Mouse (Mus musculus) myocyte (in vitro differentiated cells): ENCODE measurements around the gene Aldh1l1. TPM values are rescaled to one million over a fixed set of nuclear protein-coding genes. Genes with fewer than 3 reads are reported as not detected.

Source experiments
- H3K27me3 ChIP-seq: one replicate; pipeline ENCODE4 v1.6.1; 2011; ENCODE audit not compliant: control insufficient read depth, insufficient read depth, insufficient read length
- H3K36me3 ChIP-seq: one replicate; pipeline ENCODE4 v1.6.1; 2011; ENCODE audit not compliant: control insufficient read depth, insufficient read depth
- H3K4me2 ChIP-seq: one replicate; pipeline ENCODE4 v1.6.1; 2011; ENCODE audit warnings: low read depth, control low read depth
- H3K4me3 ChIP-seq: one replicate; pipeline ENCODE4 v1.5.1; 2011; ENCODE audit warnings: mild to moderate bottlenecking, control low read depth, moderate library complexity
- H3K79me2 ChIP-seq: one replicate; pipeline ENCODE4 v1.6.1; 2011; ENCODE audit not compliant: control insufficient read depth, insufficient read depth
- H3ac ChIP-seq: one replicate; pipeline ENCODE4 v1.6.1; 2011; ENCODE audit not compliant: control insufficient read depth, insufficient read length
- CEBPB ChIP-seq: IDR thresholded peaks from 2 replicates; pipeline ENCODE4 v1.6.1; 2011; ENCODE audit warnings: mild to moderate bottlenecking, moderate library complexity; ENCODE audit not compliant: poor library complexity, insufficient read depth, severe bottlenecking
- E2F4 ChIP-seq: IDR thresholded peaks from one replicate; pipeline ENCODE4 v1.6.1; 2011; ENCODE audit warnings: mild to moderate bottlenecking, control low read depth, moderate library complexity; ENCODE audit not compliant: insufficient read depth
- MAX ChIP-seq: IDR thresholded peaks from one replicate; pipeline ENCODE4 v1.6.1; 2011; ENCODE audit warnings: low read depth, mild to moderate bottlenecking, control low read depth
- MYOD1 ChIP-seq, 3 experiments: IDR thresholded peaks; one replicate each; pipeline ENCODE4 v1.6.1; 2011; ENCODE audit warnings: control low read depth in 2 of 3, low read depth in 2 of 3, mild to moderate bottlenecking in 2 of 3, moderate library complexity in 1 of 3; ENCODE audit not compliant: insufficient read length in 2 of 3, control insufficient read depth in 1 of 3
- MYOG ChIP-seq, 3 experiments: IDR thresholded peaks; one replicate each; pipeline ENCODE4 v1.6.1; 2011; ENCODE audit warnings: control low read depth in 2 of 3, low read depth in 2 of 3, mild to moderate bottlenecking in 2 of 3; ENCODE audit not compliant: insufficient read length in 2 of 3, control insufficient read depth in 1 of 3, insufficient read depth in 1 of 3
- POLR2A ChIP-seq: IDR thresholded peaks from one replicate; pipeline ENCODE4 v1.6.1; 2011; ENCODE audit warnings: low read depth, mild to moderate bottlenecking, control low read depth, moderate library complexity; ENCODE audit not compliant: insufficient read length
- POLR2AphosphoS2 ChIP-seq: IDR thresholded peaks from one replicate; pipeline ENCODE4 v1.6.1; 2011; ENCODE audit warnings: low read depth, control low read depth; ENCODE audit not compliant: insufficient read length
- REST ChIP-seq: IDR thresholded peaks from one replicate; pipeline ENCODE4 v1.6.1; 2011; ENCODE audit warnings: mild to moderate bottlenecking, control low read depth, moderate library complexity; ENCODE audit not compliant: insufficient read depth, insufficient read length
- SRF ChIP-seq: IDR thresholded peaks from one replicate; pipeline ENCODE4 v1.6.1; 2011; ENCODE audit warnings: low read depth; ENCODE audit not compliant: control insufficient read depth, insufficient read length
- TCF12 ChIP-seq: IDR thresholded peaks from one replicate; pipeline ENCODE4 v1.6.1; 2011; ENCODE audit warnings: mild to moderate bottlenecking, control low read depth; ENCODE audit not compliant: poor library complexity, insufficient read depth, severe bottlenecking
- TCF3 ChIP-seq: IDR thresholded peaks from one replicate; pipeline ENCODE4 v1.6.1; 2011; ENCODE audit warnings: low read depth, control low read depth; ENCODE audit not compliant: insufficient read length
- USF1 ChIP-seq: IDR thresholded peaks from one replicate; pipeline ENCODE4 v1.6.1; 2011; ENCODE audit warnings: low read depth, mild to moderate bottlenecking, control low read depth, moderate library complexity
- polyA plus RNA-seq: library from polyadenylated mRNA; unstranded; fragments of >200 nt; fragmentation: generic; extraction: Trizol; gene quantifications from one replicate; pipeline ENCODE4 v1.2.1, GENCODE M21; 2012; ENCODE audit warnings: missing spikeins

The Aldh1l1 gene
- polyA plus RNA-seq, 1 experiment, result 1.1 TPM

DNA sequence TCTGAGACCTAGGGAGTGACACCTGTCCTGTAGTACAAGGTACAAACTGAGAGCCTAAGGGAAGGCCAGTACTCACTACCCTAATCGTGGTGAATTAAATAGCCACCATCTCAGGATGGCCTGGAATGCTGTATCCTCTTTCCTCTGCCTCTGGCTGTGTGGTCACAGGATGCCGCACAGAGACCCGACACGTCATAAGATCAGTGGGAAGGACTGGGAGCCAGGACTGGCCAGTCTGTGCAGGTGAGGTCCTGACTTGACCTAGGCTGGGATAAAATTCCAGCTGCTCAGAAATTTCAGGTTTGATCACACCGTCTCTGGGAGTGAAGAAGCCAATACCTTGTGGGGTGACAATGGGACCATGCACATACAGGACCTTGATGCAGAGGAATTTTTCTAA is 34.7 kb upstream of the Aldh1l1 start:
- Histone ChIP-seq H3K4me3 (no peak overlapping the region), H3K36me3 (no peaks in the 10 kb centered on the region), H3K79me2 (no peaks in the 10 kb centered on the region), H3K4me2 (no peak overlapping the region), H3ac (no peak overlapping the region), H3K27me3 (peaks cover 10% of the 10 kb centered on the region)
- TF ChIP-seq REST (no peak), TCF12 (no peak), POLR2AphosphoS2 (no peak), MAX (no peak), MYOD1 (IDR thresholded peaks at IDR 0.05; ENCODE audit: control insufficient read depth in 1 of 3, insufficient read length in 2 of 3, low read depth in 2 of 3) (no peak), SRF (no peak), TCF3 (no peak), CEBPB (no peak), POLR2A (no peak), E2F4 (no peak), MYOG (IDR thresholded peaks at IDR 0.05; ENCODE audit: control insufficient read depth in 1 of 3, insufficient read depth in 1 of 3, insufficient read length in 2 of 3, low read depth in 2 of 3) (no peak), USF1 (no peak)

DNA sequence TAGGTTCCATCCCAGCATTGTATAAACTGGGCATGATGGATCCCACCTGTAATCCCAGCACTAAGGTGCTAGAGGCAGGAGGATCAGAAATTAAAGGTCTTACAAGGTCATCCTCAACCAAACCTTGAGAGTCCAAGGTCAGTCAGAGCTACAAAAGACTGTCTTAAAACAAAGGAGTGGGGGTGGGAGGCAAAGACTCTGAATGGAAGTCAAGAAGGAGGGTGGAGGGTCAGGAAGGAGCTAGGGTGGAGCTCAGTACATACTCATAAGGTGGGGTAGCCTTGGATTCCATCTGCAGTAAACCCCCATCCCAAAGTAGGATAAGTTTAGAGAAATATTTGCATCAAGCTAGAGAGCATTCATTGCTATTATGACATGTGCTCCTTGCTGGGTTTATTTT is 33.6 kb upstream of the Aldh1l1 start:
- Histone ChIP-seq H3K27me3 (peaks cover 13% of the 10 kb centered on the region), H3K36me3 (no peaks in the 10 kb centered on the region), H3K79me2 (no peaks in the 10 kb centered on the region), H3K4me3 (no peak overlapping the region), H3ac (no peak overlapping the region), H3K4me2 (no peak overlapping the region)
- no peak for TF ChIP-seq REST

DNA sequence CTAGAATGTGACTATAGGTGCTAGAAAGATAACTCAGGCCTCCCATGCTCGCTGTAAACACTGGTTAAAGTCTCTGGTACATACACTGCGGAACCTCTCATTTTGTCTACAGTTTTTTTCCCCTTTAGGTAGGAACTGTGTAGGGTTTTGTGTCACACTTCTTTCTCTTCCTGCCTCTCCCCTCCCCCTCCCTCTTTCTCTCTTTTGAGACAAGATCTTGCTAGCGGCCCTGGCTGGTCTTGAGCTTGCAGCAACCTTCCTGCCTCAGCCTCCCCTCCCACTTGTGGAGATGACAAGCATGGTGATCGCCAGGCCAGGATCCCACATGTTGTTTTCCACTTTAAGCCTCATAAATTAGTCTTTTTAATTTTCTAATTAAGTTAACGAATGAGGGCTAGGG is 32.5 kb upstream of the Aldh1l1 start:
- H3K4me2 ChIP-seq, result no peak overlapping the region
- no peak for TF ChIP-seq POLR2AphosphoS2
- TF ChIP-seq MAX, result no peak
- TF ChIP-seq MYOG (IDR thresholded peaks at IDR 0.05; ENCODE audit: control insufficient read depth in 1 of 3, insufficient read depth in 1 of 3, insufficient read length in 2 of 3, low read depth in 2 of 3), result no peak
- no peak for TF ChIP-seq USF1
- TF ChIP-seq TCF3, result no peak
- TF ChIP-seq REST, result no peak
- no peak for TF ChIP-seq SRF
- no peak for TF ChIP-seq POLR2A
- TF ChIP-seq E2F4, result no peak
- no peaks in the 10 kb centered on the region for H3K36me3 ChIP-seq
- H3K27me3 ChIP-seq, result peaks cover 13% of the 10 kb centered on the region
- H3K4me3 ChIP-seq, result no peak overlapping the region
- no peaks in the 10 kb centered on the region for H3K79me2 ChIP-seq
- H3ac ChIP-seq, result no peak overlapping the region

DNA sequence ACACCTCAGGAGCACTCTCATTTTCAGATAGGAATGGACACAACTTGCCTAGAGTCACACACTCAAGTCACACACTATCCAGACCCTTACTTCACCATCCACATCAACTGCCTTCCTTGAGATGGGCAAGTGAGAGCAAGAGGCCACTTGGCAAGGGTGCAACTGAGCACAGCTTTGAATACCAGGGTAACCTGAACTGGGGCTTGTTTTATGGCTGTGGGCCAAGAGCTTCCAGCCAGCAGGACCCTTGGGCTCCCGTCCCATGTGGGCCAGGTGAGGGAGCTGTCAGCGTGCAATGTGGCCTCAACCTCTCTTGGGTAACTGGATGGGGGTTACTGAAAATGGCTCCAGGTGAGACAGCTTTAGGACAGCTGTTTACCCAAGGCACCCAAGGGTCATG is 28.8 kb upstream of the Aldh1l1 start:
- H3K4me2 ChIP-seq, result no peak overlapping the region
- H3ac ChIP-seq, result no peak overlapping the region
- peaks cover 22% of the 10 kb centered on the region for H3K27me3 ChIP-seq
- no peaks in the 10 kb centered on the region for H3K36me3 ChIP-seq
- H3K79me2 ChIP-seq, result no peaks in the 10 kb centered on the region
- H3K4me3 ChIP-seq, result no peak overlapping the region
- TF ChIP-seq SRF, result no peak
- no peak for TF ChIP-seq CEBPB
- TF ChIP-seq REST, result no peak
- no peak for TF ChIP-seq USF1
- TF ChIP-seq POLR2AphosphoS2, result no peak
- TF ChIP-seq POLR2A, result no peak

DNA sequence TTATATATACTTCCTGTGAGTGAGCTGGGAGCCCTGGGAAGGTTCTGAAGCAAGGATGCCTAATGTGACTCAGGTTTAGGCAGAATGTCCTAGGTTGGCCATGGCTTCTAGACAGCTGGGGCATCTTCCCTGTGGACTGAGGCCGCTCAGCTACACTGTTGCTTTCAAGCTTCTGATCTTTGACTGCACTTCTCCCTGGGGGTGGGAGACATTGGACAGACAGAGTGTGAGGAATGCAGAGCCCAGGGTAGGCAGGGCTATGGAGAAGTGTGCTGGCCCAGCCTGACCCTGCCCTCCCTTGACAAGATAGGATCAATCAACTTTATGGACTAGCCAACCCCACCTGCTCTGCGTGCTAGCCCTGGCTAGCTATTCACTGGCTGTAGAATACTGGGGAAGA is 25.0 kb upstream of the Aldh1l1 start:
- Histone ChIP-seq H3K4me2 (no peak overlapping the region), H3K27me3 (peaks cover 41% of the 10 kb centered on the region), H3K79me2 (no peaks in the 10 kb centered on the region), H3ac (no peak overlapping the region), H3K36me3 (no peaks in the 10 kb centered on the region), H3K4me3 (no peak overlapping the region)
- TF ChIP-seq CEBPB (no peak), MYOD1 (IDR thresholded peaks at IDR 0.05; ENCODE audit: control insufficient read depth in 1 of 3, insufficient read length in 2 of 3, low read depth in 2 of 3) (no peak), TCF3 (no peak), USF1 (no peak), E2F4 (no peak), MAX (no peak), TCF12 (no peak), POLR2A (no peak), MYOG (IDR thresholded peaks at IDR 0.05; ENCODE audit: control insufficient read depth in 1 of 3, insufficient read depth in 1 of 3, insufficient read length in 2 of 3, low read depth in 2 of 3) (no peak), REST (no peak), SRF (no peak), POLR2AphosphoS2 (no peak)
